Mouse (Mus musculus): Measurements from ENCODE around the gene Olfr531.

DNA sequence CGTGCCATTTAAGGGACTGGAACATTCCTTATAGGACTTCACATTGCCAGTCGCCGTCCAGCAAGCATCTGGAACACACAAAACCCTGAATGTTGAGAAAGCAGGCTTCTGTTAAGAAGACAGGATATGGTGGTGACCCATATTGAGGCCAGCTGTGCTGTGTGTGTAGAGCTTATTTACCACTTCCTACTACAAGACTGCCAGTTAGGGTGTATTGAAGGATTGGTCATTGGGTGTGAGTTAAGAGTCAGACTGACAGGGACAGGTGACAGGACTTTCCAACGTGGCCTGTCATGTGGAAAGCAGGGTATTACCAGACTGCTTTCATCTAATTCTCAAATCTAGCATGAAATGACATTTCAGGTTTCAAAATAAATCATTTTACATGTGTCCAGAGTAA is 28.4 kb downstream of the Olfr531 start:
- no peak for TF ChIP-seq CTCF (IDR thresholded peaks at IDR 0.05)
- no peak for TF ChIP-seq EP300 (IDR thresholded peaks at IDR 0.05)
